Mouse (Mus musculus) lung, postnatal 0 days (tissue): Measurements from ENCODE around the gene Thsd7b. TPM values are rescaled to one million over a fixed set of nuclear protein-coding genes. Genes with fewer than 3 reads are reported as not detected.

Experiments
- ATAC-seq: fragments of 200-750 bp; cut with Nextera tagmentation; 2 replicates; pipeline ENCODE4 v1.8.0; 2017; ENCODE audit warnings: moderate library complexity
- DNase-seq: peaks from one replicate; pipeline ENCODE4 v3.0.0-alpha.2; 2016; ENCODE audit warnings: low spot score
- H3K27ac ChIP-seq: fragments of 300-500 bp; sonication (generic); 2 replicates; pipeline ENCODE4 v1.5.1; 2014; ENCODE audit warnings: antibody characterized with exemption, mild to moderate bottlenecking, low read length, mixed read lengths
- H3K27me3 ChIP-seq: fragments of 300-500 bp; sonication (generic); replicated peaks from 2 replicates; pipeline ENCODE4 v1.6.1; 2014; ENCODE audit warnings: low read length, mixed read lengths; ENCODE audit not compliant: insufficient read depth
- H3K36me3 ChIP-seq: fragments of 300-500 bp; sonication (generic); 2 replicates; pipeline ENCODE4 v1.6.1; 2014; ENCODE audit warnings: low read length, mixed read lengths; ENCODE audit not compliant: insufficient read depth
- H3K4me1 ChIP-seq: fragments of 300-500 bp; sonication (generic); 2 replicates; pipeline ENCODE4 v1.6.1; 2014; ENCODE audit warnings: antibody characterized with exemption, low read depth, low read length, mixed read lengths; ENCODE audit not compliant: insufficient read depth
- H3K4me2 ChIP-seq: fragments of 300-500 bp; sonication (generic); replicated peaks from 2 replicates; pipeline ENCODE4 v1.6.1; 2014; ENCODE audit warnings: low read depth, mild to moderate bottlenecking, low read length, moderate library complexity, mixed read lengths
- H3K4me3 ChIP-seq: fragments of 300-500 bp; sonication (generic); 2 replicates; pipeline ENCODE4 v1.5.1; 2014; ENCODE audit warnings: low read depth, low read length
- H3K9ac ChIP-seq: fragments of 300-500 bp; sonication (generic); replicated peaks from 2 replicates; pipeline ENCODE4 v1.6.1; 2014; ENCODE audit warnings: low read depth, mild to moderate bottlenecking
- H3K9me3 ChIP-seq: fragments of 300-500 bp; sonication (generic); 2 replicates; pipeline ENCODE4 v1.6.1; 2016; ENCODE audit warnings: low read length, mixed read lengths
- CTCF ChIP-seq: IDR thresholded peaks from 2 replicates; pipeline ENCODE4 v1.5.1; 2016; ENCODE audit warnings: antibody characterized with exemption, mild to moderate bottlenecking
- EP300 ChIP-seq: IDR thresholded peaks from 2 replicates; pipeline ENCODE4 v1.6.1; 2016; ENCODE audit warnings: antibody characterized with exemption, mild to moderate bottlenecking, control low read depth
- WGBS: fragments of 180-500 bp; shearing (Covaris S2); extraction: QIAGEN DNeasy Blood & Tissue Kit; methylation state at CpG from one replicate; pipeline ENCODE4 v1.1.7; 2014; 5-methylcytosine and 5-hydroxymethylcytosine counted together
- polyA plus RNA-seq: library from polyadenylated mRNA; unstranded; fragments of >200 nt; fragmentation: Nextera tagmentation; extraction: Ambion mirVana; gene quantifications from 2 replicates; pipeline ENCODE4 v1.2.1, GENCODE M21; 2015

Thsd7b gene
- polyA plus RNA-seq, 1 experiment from 2014 or later, result 0.10 TPM

DNA sequence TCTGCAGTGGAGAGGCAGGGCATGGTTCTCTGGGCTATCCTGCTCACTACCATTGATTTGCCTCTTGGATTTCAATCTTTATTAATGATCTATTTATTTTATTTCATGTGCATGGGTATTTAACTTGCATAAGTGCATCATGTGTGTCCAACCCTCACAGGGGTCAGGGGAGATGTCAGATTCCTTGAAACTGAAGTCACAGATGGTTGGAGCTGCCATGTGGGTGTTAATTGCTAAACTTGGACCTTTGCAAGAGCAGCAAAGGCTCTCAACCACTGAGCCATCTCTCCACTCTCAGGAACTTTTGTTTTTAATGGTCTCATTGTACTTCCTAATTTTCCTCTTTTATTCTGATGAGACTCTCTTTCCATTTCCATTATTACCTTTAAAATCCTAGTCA is 327.8 kb downstream of the Thsd7b start:
- TF ChIP-seq EP300, result no peak
- no peak for TF ChIP-seq CTCF
- no peak for ATAC-seq
- H3K9ac ChIP-seq, result no peak overlapping the region

GRCm38 (mm10) chr1:129602284-129602683 is 329.2 kb downstream of the Thsd7b start:
- DNase-seq, result no peak
- no peak overlapping the region for H3K27ac ChIP-seq
- H3K4me2 ChIP-seq, result no peak overlapping the region
- no peaks in the 10 kb centered on the region for H3K4me1 ChIP-seq
- no peaks in the 10 kb centered on the region for H3K27me3 ChIP-seq
- H3K9me3 ChIP-seq, result no peaks in the 10 kb centered on the region
- no peak overlapping the region for H3K4me3 ChIP-seq
- TF ChIP-seq EP300, result no peak
- TF ChIP-seq CTCF, result no peak
- no peak for ATAC-seq
- H3K36me3 ChIP-seq, result no peaks in the 10 kb centered on the region
- H3K9ac ChIP-seq, result no peak overlapping the region

More for the DNA sequence above, 327.8 kb downstream of the Thsd7b start:
- no peaks in the 10 kb centered on the region for H3K36me3 ChIP-seq
- H3K27ac ChIP-seq, result no peak overlapping the region
- no peaks in the 10 kb centered on the region for H3K9me3 ChIP-seq
- no peak overlapping the region for H3K4me2 ChIP-seq
- H3K4me1 ChIP-seq, result no peaks in the 10 kb centered on the region
- no peaks in the 10 kb centered on the region for H3K27me3 ChIP-seq
- no peak overlapping the region for H3K4me3 ChIP-seq
- DNase-seq, result no peak

DNA sequence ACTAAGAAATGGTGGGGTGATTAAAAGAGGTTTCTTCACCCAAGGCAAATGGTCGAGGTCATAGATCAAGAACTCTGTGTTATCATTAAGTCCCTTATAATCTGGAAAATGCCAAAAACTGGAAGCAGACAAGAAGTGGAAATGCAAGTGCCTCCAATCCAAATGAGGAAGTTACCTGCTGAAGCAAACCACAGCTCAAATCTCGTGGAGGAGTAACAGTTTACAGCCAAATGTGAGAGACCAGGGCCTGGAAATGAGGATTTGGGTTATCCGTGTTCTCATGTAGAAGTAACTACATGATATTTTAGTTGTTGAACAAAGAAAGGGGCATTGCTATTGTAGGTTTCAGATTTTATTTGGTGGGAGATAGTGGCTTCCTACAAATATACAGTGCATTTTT is 335.3 kb downstream of the Thsd7b start:
- TF ChIP-seq CTCF, result no peak
- TF ChIP-seq EP300, result no peak
- no peak overlapping the region for H3K27ac ChIP-seq
- 56% methylated on average over 3 of the region's 3 CpGs for WGBS
- DNase-seq, result no peak
- no peak for ATAC-seq
- no peaks in the 10 kb centered on the region for H3K27me3 ChIP-seq
- no peaks in the 10 kb centered on the region for H3K36me3 ChIP-seq
- H3K4me1 ChIP-seq, result no peaks in the 10 kb centered on the region
- H3K9me3 ChIP-seq, result no peaks in the 10 kb centered on the region
- H3K4me2 ChIP-seq, result no peak overlapping the region
- no peak overlapping the region for H3K9ac ChIP-seq
- no peak overlapping the region for H3K4me3 ChIP-seq

- WGBS, result 41% methylated on average over 1 of the region's 1 CpGs
These were observed 343.0 kb downstream of the Thsd7b start for GRCm38 (mm10) chr1:129616080-129616479.

DNA sequence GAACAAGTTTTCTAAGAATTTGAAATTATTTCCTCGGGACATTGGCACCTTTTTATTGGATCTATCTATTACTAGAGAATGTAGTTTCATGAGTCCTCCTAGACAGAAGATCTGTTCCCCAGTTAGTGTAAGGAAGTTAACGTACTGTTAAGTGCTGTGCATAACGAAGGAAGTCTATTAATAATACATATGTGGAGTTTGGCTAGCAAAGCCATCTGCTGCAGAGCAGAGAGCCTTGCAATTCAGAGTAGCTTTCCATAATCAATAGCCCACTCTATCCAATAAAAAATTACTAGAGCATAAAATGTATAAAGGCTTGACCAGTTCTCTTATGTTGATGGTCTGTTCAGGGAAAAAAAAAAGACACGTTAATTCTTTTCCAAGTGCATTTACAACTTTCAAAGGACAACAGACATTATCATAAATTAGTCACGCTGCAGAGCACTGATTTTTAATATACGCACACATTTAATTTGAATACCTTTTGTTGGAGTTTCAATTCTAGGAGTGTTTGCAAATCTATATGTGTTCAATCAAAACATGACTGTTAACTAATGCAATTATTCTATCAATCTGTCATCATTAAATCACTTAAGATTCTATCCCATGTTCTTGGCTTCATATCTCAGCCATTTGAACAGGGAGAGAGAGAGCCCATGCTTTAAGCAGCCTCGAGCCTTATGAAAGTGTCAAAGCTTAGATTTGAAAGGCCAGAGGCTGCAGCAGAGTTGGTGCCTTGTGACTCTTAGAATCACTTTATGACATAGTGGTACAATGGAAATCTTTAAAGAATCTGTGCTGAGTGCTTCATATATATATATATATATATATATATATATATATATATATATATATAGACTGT is 346.6 kb downstream of the Thsd7b start:
- no peak for DNase-seq
- no peaks in the 10 kb centered on the region for H3K27me3 ChIP-seq
- TF ChIP-seq CTCF (no peak), EP300 (no peak)
- 71% methylated on average over 7 of the region's 7 CpGs for whole genome bisulfite sequencing
- no peak overlapping the region for H3K9ac ChIP-seq
- H3K4me3 ChIP-seq, result no peak overlapping the region
- H3K4me1 ChIP-seq, result no peaks in the 10 kb centered on the region
- no peaks in the 10 kb centered on the region for H3K36me3 ChIP-seq
- H3K9me3 ChIP-seq, result no peaks in the 10 kb centered on the region
- no peak for ATAC-seq
- no peak overlapping the region for H3K27ac ChIP-seq
- no peak overlapping the region for H3K4me2 ChIP-seq

More at GRCm38 (mm10) chr1:129616080-129616479, 343.0 kb downstream of the Thsd7b start:
- DNase-seq, result no peak
- H3K27me3 ChIP-seq, result no peaks in the 10 kb centered on the region
- no peak for TF ChIP-seq EP300
- TF ChIP-seq CTCF, result no peak
- H3K4me2 ChIP-seq, result no peak overlapping the region
- H3K9me3 ChIP-seq, result no peaks in the 10 kb centered on the region
- no peak overlapping the region for H3K4me3 ChIP-seq
- H3K27ac ChIP-seq, result no peak overlapping the region
- H3K36me3 ChIP-seq, result no peaks in the 10 kb centered on the region
- no peaks in the 10 kb centered on the region for H3K4me1 ChIP-seq
- no peak for ATAC-seq
- H3K9ac ChIP-seq, result no peak overlapping the region

- H3K36me3 ChIP-seq, result no peaks in the 10 kb centered on the region
- H3K4me3 ChIP-seq, result no peak overlapping the region
- TF ChIP-seq EP300 (no peak), CTCF (no peak)
- DNase-seq (no peak), ATAC-seq (no peak)
- H3K27ac ChIP-seq, result no peak overlapping the region
- WGBS, result 57% methylated on average over 6 of the region's 6 CpGs
- no peak overlapping the region for H3K4me2 ChIP-seq
- H3K9ac ChIP-seq, result no peak overlapping the region
- no peaks in the 10 kb centered on the region for H3K9me3 ChIP-seq
- no peaks in the 10 kb centered on the region for H3K27me3 ChIP-seq
- H3K4me1 ChIP-seq, result no peaks in the 10 kb centered on the region
These were observed 351.4 kb downstream of the Thsd7b start for GRCm38 (mm10) chr1:129624519-129624918.
